Comparison of ENCODE assay signal across 23 mouse cellular contexts in the genomic region with DNA sequence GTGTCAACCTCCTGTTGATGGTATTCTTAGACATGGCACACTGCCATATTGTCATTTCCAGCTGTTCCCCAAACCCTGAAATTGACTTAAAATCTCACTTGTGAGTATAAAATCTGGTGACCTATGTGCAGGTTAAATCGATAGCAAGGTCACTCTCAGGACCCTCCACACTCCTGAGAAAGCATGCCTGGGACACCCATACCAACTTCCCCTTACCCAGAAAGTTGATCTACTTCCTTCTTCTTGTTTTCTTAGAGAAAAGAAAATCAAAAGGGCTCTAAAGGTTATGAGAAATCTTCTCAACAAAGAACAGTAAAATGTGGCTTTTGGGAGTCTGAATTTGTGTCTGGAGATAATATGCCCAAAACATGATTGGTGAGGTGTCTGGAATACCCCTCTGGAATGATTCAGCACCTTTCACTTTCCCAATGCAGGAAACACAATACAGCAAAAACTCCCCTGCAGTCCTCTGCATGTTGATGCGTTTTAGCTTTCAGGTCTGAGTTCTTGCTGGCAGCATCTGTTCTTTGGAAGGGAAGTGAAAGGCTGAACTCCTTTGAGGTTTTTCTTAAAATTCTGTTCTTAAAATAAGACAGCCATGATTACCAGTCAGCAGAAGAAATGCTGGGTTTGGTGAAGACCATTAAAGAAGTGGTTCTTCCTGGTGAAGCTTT. TPM values are rescaled to one million over a fixed set of nuclear protein-coding genes. Genes with fewer than 3 reads are reported as not detected.
DNase-seq lines count a peak whose midpoint lies in the region; ATAC-seq lines count a peak whose summit lies in the region.
"Had no signal": no experiment of that assay in that cellular context is flagged by ENCODE, and none has a peak within 500 bp of the region (broad histone marks: within the 10 kb centered on the region; RNA-seq: fewer than 3 reads in every experiment).

No protein-coding gene starts in this region.

- H3K4me2 ChIP-seq in embryonic facial prominence, embryonic 14.5 days (ENCODE audit: low read depth, low read length), result no peak overlapping the region
- no peak overlapping the region for H3K4me2 ChIP-seq in midbrain, embryonic 11.5 days
- no peak overlapping the region for H3K4me2 ChIP-seq in midbrain, embryonic 15.5 days
- H3K4me2 ChIP-seq: heart, embryonic 15.5 days; limb, embryonic 12.5 days had no signal

- H3K27me3 ChIP-seq in embryonic facial prominence, embryonic 14.5 days (replicated peaks; ENCODE audit: control insufficient read depth, insufficient read depth, low read length), result no peaks in the 10 kb centered on the region
- H3K27me3 ChIP-seq in embryonic facial prominence, embryonic 10.5 days (replicated peaks; ENCODE audit: low read depth, poor library complexity, severe bottlenecking), result no peaks in the 10 kb centered on the region
- no peaks in the 10 kb centered on the region for H3K27me3 ChIP-seq in midbrain, embryonic 11.5 days (ENCODE audit: control insufficient read depth, insufficient read depth, low read length)
- H3K27me3 ChIP-seq in midbrain, embryonic 15.5 days (replicated peaks), result no peaks in the 10 kb centered on the region
- H3K27me3 ChIP-seq: heart, embryonic 15.5 days; limb, embryonic 12.5 days; Patski had no signal

- H3K4me3 ChIP-seq in embryonic facial prominence, embryonic 14.5 days (ENCODE audit: low read depth, low read length), result no peak overlapping the region
- no peak overlapping the region for H3K4me3 ChIP-seq in embryonic facial prominence, embryonic 10.5 days
- H3K4me3 ChIP-seq in midbrain, embryonic 11.5 days (ENCODE audit: low read depth, low read length), result no peak overlapping the region
- H3K4me3 ChIP-seq in midbrain, embryonic 15.5 days, result no peak overlapping the region
- H3K4me3 ChIP-seq: heart, embryonic 15.5 days; hindbrain, embryonic 10.5 days; limb, embryonic 12.5 days; midbrain, embryonic 10.5 days had no signal

- DNase-seq in embryonic facial prominence, embryonic 14.5 days (ENCODE audit: low spot score), result peak; percentile 13
- no peak for DNase-seq in embryonic facial prominence, embryonic 10.5 days (ENCODE audit: low spot score)
- DNase-seq in midbrain, embryonic 11.5 days (ENCODE audit: low spot score, missing footprints), result peak; percentile 67
- peak; percentile 65 for DNase-seq in telencephalon, adult 2 months (ENCODE audit: low read depth, low spot score)
- DNase-seq in urinary bladder, postnatal 14 days (ENCODE audit: low spot score), result no peak
- DNase-seq in kidney, postnatal 14 days, result no peak
- DNase-seq: adrenal gland, postnatal 36 days; cerebellum, postnatal 10 days; forebrain, postnatal 0 days; kidney, adult 2 months; kidney, postnatal 25 days; lung, postnatal 10 days; thymus, postnatal 14 days had no signal

- H3K36me3 ChIP-seq in embryonic facial prominence, embryonic 14.5 days (ENCODE audit: control insufficient read depth, insufficient read depth, low read length), result no peaks in the 10 kb centered on the region
- H3K36me3 ChIP-seq in embryonic facial prominence, embryonic 10.5 days (replicated peaks), result no peaks in the 10 kb centered on the region
- no peaks in the 10 kb centered on the region for H3K36me3 ChIP-seq in midbrain, embryonic 11.5 days (ENCODE audit: control insufficient read depth, insufficient read depth, low read length)
- H3K36me3 ChIP-seq in midbrain, embryonic 15.5 days (replicated peaks), result no peaks in the 10 kb centered on the region
- H3K36me3 ChIP-seq: heart, embryonic 15.5 days; hindbrain, embryonic 10.5 days; limb, embryonic 12.5 days; midbrain, embryonic 10.5 days had no signal

- 61% methylated on average over 2 of the region's 2 CpGs for WGBS in embryonic facial prominence, embryonic 14.5 days
- WGBS in embryonic facial prominence, embryonic 10.5 days, result 78% methylated on average over 2 of the region's 2 CpGs
- 89% methylated on average over 2 of the region's 2 CpGs for WGBS in midbrain, embryonic 11.5 days
- WGBS in midbrain, embryonic 15.5 days, result 88% methylated on average over 2 of the region's 2 CpGs

- no peaks in the 10 kb centered on the region for H3K9me3 ChIP-seq in embryonic facial prominence, embryonic 14.5 days (ENCODE audit: control insufficient read depth, low read length)
- no peaks in the 10 kb centered on the region for H3K9me3 ChIP-seq in embryonic facial prominence, embryonic 10.5 days
- H3K9me3 ChIP-seq in midbrain, embryonic 11.5 days (ENCODE audit: control insufficient read depth, low read length), result no peaks in the 10 kb centered on the region
- no peaks in the 10 kb centered on the region for H3K9me3 ChIP-seq in midbrain, embryonic 15.5 days
- H3K9me3 ChIP-seq: heart, embryonic 15.5 days; hindbrain, embryonic 10.5 days; midbrain, embryonic 10.5 days had no signal

- no peak overlapping the region for H3K27ac ChIP-seq in embryonic facial prominence, embryonic 14.5 days (replicated peaks; ENCODE audit: low read depth, low read length)
- H3K27ac ChIP-seq in embryonic facial prominence, embryonic 10.5 days (replicated peaks), result no peak overlapping the region
- H3K27ac ChIP-seq in midbrain, embryonic 11.5 days (ENCODE audit: low read depth, low read length), result no peak overlapping the region
- H3K27ac ChIP-seq in midbrain, embryonic 15.5 days, result no peak overlapping the region
- H3K27ac ChIP-seq: heart, embryonic 15.5 days; hindbrain, embryonic 10.5 days; limb, embryonic 12.5 days; liver, embryonic 14.5 days; midbrain, embryonic 10.5 days; stomach, postnatal 0 days had no signal

- ATAC-seq in embryonic facial prominence, embryonic 14.5 days (ENCODE audit: low read depth), result no peak
- no peak for ATAC-seq in midbrain, embryonic 11.5 days (ENCODE audit: low FRiP score)
- no peak for ATAC-seq in midbrain, embryonic 15.5 days (replicated peaks)
- ATAC-seq in granulocyte monocyte progenitor cell, adult 5-6 weeks (replicated peaks; ENCODE audit: poor library complexity, severe bottlenecking), result peak; percentile 47
- ATAC-seq: activated CD4-positive, CD25-positive, alpha-beta regulatory T cell, adult 4 months; forebrain, postnatal 0 days; Patski had no signal

- no peaks in the 10 kb centered on the region for H3K4me1 ChIP-seq in embryonic facial prominence, embryonic 14.5 days (ENCODE audit: control insufficient read depth, insufficient read depth, low read length)
- no peaks in the 10 kb centered on the region for H3K4me1 ChIP-seq in embryonic facial prominence, embryonic 10.5 days
- H3K4me1 ChIP-seq in midbrain, embryonic 11.5 days (ENCODE audit: control insufficient read depth, insufficient read depth, low read length), result no peaks in the 10 kb centered on the region
- H3K4me1 ChIP-seq in midbrain, embryonic 15.5 days, result no peaks in the 10 kb centered on the region
- H3K4me1 ChIP-seq: heart, embryonic 15.5 days; hindbrain, embryonic 10.5 days; limb, embryonic 12.5 days; midbrain, embryonic 10.5 days had no signal

- no peak overlapping the region for H3K9ac ChIP-seq in embryonic facial prominence, embryonic 14.5 days (ENCODE audit: low read depth, low read length)
- no peak overlapping the region for H3K9ac ChIP-seq in midbrain, embryonic 11.5 days (ENCODE audit: low read length)
- H3K9ac ChIP-seq in midbrain, embryonic 15.5 days, result no peak overlapping the region
- H3K9ac ChIP-seq: forebrain, postnatal 0 days; heart, embryonic 15.5 days; limb, embryonic 12.5 days; liver, embryonic 14.5 days had no signal

RNA-seq across cellular contexts. Expression of a gene that starts 59.5 kb away (rescaled TPM):
- 3.1 and 3.3 TPM in 2 replicates for polyA plus RNA-seq in embryonic facial prominence, embryonic 14.5 days (2014; fragmentation: Nextera tagmentation; extraction: Ambion mirVana)
- not detected in 2 replicates for polyA plus RNA-seq in embryonic facial prominence, embryonic 10.5 days (2016; fragmentation: Nextera tagmentation; extraction: Ambion mirVana)
- polyA plus RNA-seq in midbrain, embryonic 11.5 days (2014; fragmentation: Nextera tagmentation; extraction: Ambion mirVana), result not detected in 2 replicates
- polyA plus RNA-seq in midbrain, embryonic 15.5 days (2015; fragmentation: Nextera tagmentation; extraction: Ambion mirVana), result not detected in 2 replicates
- not detected in 2 replicates for total RNA-seq in granulocyte monocyte progenitor cell, adult 5-6 weeks (2014; fragmentation: Nextera tagmentation)
- 2.2 TPM in 1 of 2 replicates, not detected in the other for total RNA-seq in granulocyte monocyte progenitor cell, adult 5-6 weeks (2017)
- total RNA-seq: forebrain, postnatal 0 days had no signal
- polyA plus RNA-seq: forebrain, postnatal 0 days; hindbrain, embryonic 10.5 days; midbrain, embryonic 10.5 days; Patski had no signal

Comparison
In these comparisons a context has a peak if more than half of its experiments do, and no peak if none do; other contexts are left out.
1. DNase-seq: peak in embryonic facial prominence, embryonic 14.5 days (single experiment), midbrain, embryonic 11.5 days (single experiment) and telencephalon, adult 2 months (single experiment); none in embryonic facial prominence, embryonic 10.5 days (single experiment), urinary bladder, postnatal 14 days (single experiment) and kidney, postnatal 14 days (single experiment).